Mouse (Mus musculus) liver, embryonic 14.5 days (tissue): ENCODE data around the gene Rpl6. TPM values are rescaled to one million over a fixed set of nuclear protein-coding genes. Genes with fewer than 3 reads are reported as not detected.

Experiments used
- ATAC-seq: fragments of 200-750 bp; cut with Nextera tagmentation; 2 replicates; pipeline ENCODE4 v1.8.0; 2017; ENCODE audit warnings: moderate number of reproducible peaks, mild to moderate bottlenecking, moderate library complexity; ENCODE audit not compliant: insufficient read depth
- DNase-seq, 3 experiments: peaks; one replicate each; pipeline ENCODE4 v3.0.0-alpha.2; 2012 to 2013; ENCODE audit warnings: low read depth in 3 of 3, low spot score in 3 of 3
- H3K27ac ChIP-seq: fragments of 300-500 bp; sonication (generic); 2 replicates; pipeline ENCODE4 v1.5.1; 2014; ENCODE audit warnings: moderate library complexity, mild to moderate bottlenecking, control low read depth, inconsistent platforms
- H3K27me3 ChIP-seq: fragments of 300-500 bp; sonication (generic); 2 replicates; pipeline ENCODE4 v1.6.1; 2014; ENCODE audit warnings: mild to moderate bottlenecking, low read length, moderate library complexity; ENCODE audit not compliant: control insufficient read depth, insufficient read depth
- H3K36me3 ChIP-seq: fragments of 300-500 bp; sonication (generic); replicated peaks from 2 replicates; pipeline ENCODE4 v1.6.1; 2014; ENCODE audit warnings: low read depth; ENCODE audit not compliant: control insufficient read depth, insufficient read depth
- H3K4me1 ChIP-seq, 2 experiments: fragments of 200-500 bp in 1 of 2; fragments of 300-500 bp in 1 of 2; sonication (generic) in 1 of 2; replicated peaks; 2 replicates each; pipeline ENCODE4 v1.6.1; 2012 to 2014; ENCODE audit warnings: antibody characterized with exemption in 1 of 2, inconsistent platforms in 1 of 2, low read length in 1 of 2; ENCODE audit not compliant: control insufficient read depth in 2 of 2, insufficient read depth in 2 of 2
- H3K4me2 ChIP-seq: fragments of 300-500 bp; sonication (generic); 2 replicates; pipeline ENCODE4 v1.6.1; 2014; ENCODE audit warnings: low read depth, mild to moderate bottlenecking, control low read depth, moderate library complexity
- H3K4me3 ChIP-seq, 2 experiments: fragments of 200-500 bp in 1 of 2; fragments of 300-500 bp in 1 of 2; sonication (generic) in 1 of 2; 2 replicates each; pipeline ENCODE4 v1.5.1; 2012 to 2014; ENCODE audit warnings: low read depth in 2 of 2, low read length in 2 of 2, mild to moderate bottlenecking in 2 of 2, control low read depth in 1 of 2, inconsistent platforms in 1 of 2, moderate library complexity in 1 of 2; ENCODE audit not compliant: insufficient read depth in 1 of 2
- H3K9ac ChIP-seq: fragments of 300-500 bp; sonication (generic); replicated peaks from 2 replicates; pipeline ENCODE4 v1.6.1; 2014; ENCODE audit warnings: mild to moderate bottlenecking, control low read depth, moderate library complexity
- H3K9me3 ChIP-seq: fragments of 300-500 bp; sonication (generic); 2 replicates; pipeline ENCODE4 v1.6.1; 2016; ENCODE audit warnings: low read length, mixed read lengths; ENCODE audit not compliant: control insufficient read depth
- CTCF ChIP-seq: IDR thresholded peaks from 2 replicates; pipeline ENCODE4 v1.5.1; 2016; ENCODE audit warnings: antibody characterized with exemption, low read depth, control low read depth
- EP300 ChIP-seq: IDR thresholded peaks from 2 replicates; pipeline ENCODE4 v1.6.1; 2016; ENCODE audit warnings: antibody characterized with exemption, low read depth
- WGBS: fragments of 180-500 bp; shearing (Covaris S2); extraction: QIAGEN DNeasy Blood & Tissue Kit; methylation state at CpG from one replicate; pipeline ENCODE4 v1.1.7; 2014; ENCODE audit not compliant: insufficient replicate concordance; 5-methylcytosine and 5-hydroxymethylcytosine counted together
- polyA plus RNA-seq, 2 experiments: library from polyadenylated mRNA; depleted of rRNA in 1 of 2; stranded (reverse) in 1 of 2; unstranded in 1 of 2; fragments of >200 nt; fragmentation: Nextera tagmentation in 1 of 2; extraction: Ambion mirVana in 1 of 2; gene quantifications; 2 replicates each; pipeline versions ENCODE4 v1.2.1 to v1.2.3; 2012 to 2014

Rpl6 gene
- polyA plus RNA-seq, 2 experiments = 477 to 658 TPM

GRCm38 (mm10) chr5:121179077-121179857 is 25.0 kb upstream of the Rpl6 start:
- TF ChIP-seq EP300 (no peak), CTCF (no peak)
- ATAC-seq (no peak), DNase-seq (no peak)
- Histone ChIP-seq H3K4me2 (no peak overlapping the region), H3K4me1 (peaks cover 0 to 13% of the 10 kb centered on the region in 2 experiments; a peak in 2 of 4 replicates), H3K27ac (no peak overlapping the region), H3K27me3 (no peaks in the 10 kb centered on the region), H3K9ac (no peak overlapping the region), H3K36me3 (no peaks in the 10 kb centered on the region), H3K9me3 (no peaks in the 10 kb centered on the region), H3K4me3 (no peak overlapping the region)
- WGBS = 67% methylated on average over 9 of the region's 9 CpGs

GRCm38 (mm10) chr5:121183269-121183668 is 21.0 kb upstream of the Rpl6 start:
- Histone ChIP-seq H3K9ac (no peak overlapping the region), H3K27ac (no peak overlapping the region), H3K4me3 (no peak overlapping the region), H3K4me1 (peaks cover 16 to 37% of the 10 kb centered on the region in 2 experiments), H3K27me3 (no peaks in the 10 kb centered on the region), H3K9me3 (no peaks in the 10 kb centered on the region), H3K4me2 (no peak overlapping the region), H3K36me3 (no peaks in the 10 kb centered on the region)
- 71% methylated on average over 9 of the region's 9 CpGs for WGBS
- DNase-seq = no peak
- TF ChIP-seq EP300 (no peak), CTCF (no peak)
- no peak for ATAC-seq

- H3K4me1 ChIP-seq = peaks cover 20 to 45% of the 10 kb centered on the region in 2 experiments
- H3K27ac ChIP-seq = no peak overlapping the region
- ATAC-seq (no peak), DNase-seq (no peak)
- no peak for TF ChIP-seq EP300
- no peak for TF ChIP-seq CTCF
- no peaks in the 10 kb centered on the region for H3K27me3 ChIP-seq
- no peak overlapping the region for H3K4me3 ChIP-seq
- H3K4me2 ChIP-seq = 0 out of 2 replicates have a peak overlapping the region, but pooled peaks have one; percentile 51
- no peaks in the 10 kb centered on the region for H3K9me3 ChIP-seq
- WGBS = 53% methylated on average over 2 of the region's 2 CpGs
- H3K36me3 ChIP-seq = no peaks in the 10 kb centered on the region
- no peak overlapping the region for H3K9ac ChIP-seq
Observed at GRCm38 (mm10) chr5:121184375-121184774, 19.9 kb upstream of the Rpl6 start.

- Histone ChIP-seq H3K9ac (peak overlapping the region; percentile 49), H3K4me1 (peaks cover 21 to 48% of the 10 kb centered on the region in 2 experiments), H3K4me2 (peak overlapping the region; percentile 51), H3K4me3 (peak overlapping the region in 1 of 2 experiments; percentile 23; a peak in 2 of 4 replicates), H3K27me3 (no peaks in the 10 kb centered on the region), H3K36me3 (no peaks in the 10 kb centered on the region), H3K9me3 (no peaks in the 10 kb centered on the region), H3K27ac (peak overlapping the region; percentile 73)
- 13% methylated on average over 11 of the region's 11 CpGs for WGBS
- ATAC-seq = peak; percentile 72
- TF ChIP-seq CTCF (no peak), EP300 (no peak)
- DNase-seq = peak in 2 of 3 experiments; percentile 49 to 57
Observed at GRCm38 (mm10) chr5:121184945-121185551, 19.2 kb upstream of the Rpl6 start.

GRCm38 (mm10) chr5:121187580-121188001 is 16.7 kb upstream of the Rpl6 start:
- H3K9ac ChIP-seq = no peak overlapping the region
- peaks cover 31 to 50% of the 10 kb centered on the region in 2 experiments for H3K4me1 ChIP-seq
- H3K27ac ChIP-seq = no peak overlapping the region
- TF ChIP-seq EP300 (no peak), CTCF (no peak)
- H3K27me3 ChIP-seq = no peaks in the 10 kb centered on the region
- ATAC-seq (no peak), DNase-seq (no peak)
- 79% methylated on average over 8 of the region's 8 CpGs for WGBS
- no peaks in the 10 kb centered on the region for H3K9me3 ChIP-seq
- no peak overlapping the region for H3K4me3 ChIP-seq
- H3K36me3 ChIP-seq = no peaks in the 10 kb centered on the region
- no peak overlapping the region for H3K4me2 ChIP-seq
